Mouse (Mus musculus): ENCODE results near the gene Rps6ka4.

The Rps6ka4 gene

GRCm38 (mm10) chr19:6814366-6814765 is 26.1 kb downstream of the Rps6ka4 start:
- in situ Hi-C loops (cut with MboI, MseI): loop anchor here (10.0 kb wide), 4 partner anchors 280 to 640 kb away; no protein-coding TSS in a partner anchor

Data from regulatory T cell (primary cell).